Mouse (Mus musculus) hindbrain, embryonic 13.5 days (tissue): ENCODE data around the gene Krt8. TPM values are rescaled to one million over a fixed set of nuclear protein-coding genes. Genes with fewer than 3 reads are reported as not detected.
A peak's percentile ranks its signal among the peaks of the same experiment; 100 is the strongest.
"Not testable (repeated sequence)": the region's sequence is repeated elsewhere in the genome, so short reads cannot be mapped to it uniquely, and the experiment has no call there.

Experiments used
- ATAC-seq: fragments of 200-750 bp; cut with Nextera tagmentation; 2 replicates; pipeline ENCODE4 v1.8.0; 2017; ENCODE audit warnings: moderate TSS enrichment; ENCODE audit not compliant: low FRiP score
- H3K27ac ChIP-seq: fragments of 300-500 bp; sonication (generic); 2 replicates; pipeline ENCODE4 v1.5.1; 2015; ENCODE audit warnings: inconsistent platforms, mild to moderate bottlenecking, moderate library complexity
- H3K27me3 ChIP-seq: fragments of 300-500 bp; sonication (generic); 2 replicates; pipeline ENCODE4 v1.6.1; 2015; ENCODE audit warnings: mild to moderate bottlenecking, inconsistent platforms
- H3K36me3 ChIP-seq: fragments of 300-500 bp; sonication (generic); 2 replicates; pipeline ENCODE4 v1.6.1; 2015; ENCODE audit warnings: mild to moderate bottlenecking, inconsistent platforms
- H3K4me1 ChIP-seq: fragments of 300-500 bp; sonication (generic); replicated peaks from 2 replicates; pipeline ENCODE4 v1.6.1; 2015; ENCODE audit warnings: inconsistent platforms
- H3K4me2 ChIP-seq: fragments of 300-500 bp; sonication (generic); 2 replicates; pipeline ENCODE4 v1.6.1; 2015; ENCODE audit warnings: inconsistent platforms, mild to moderate bottlenecking, moderate library complexity
- H3K4me3 ChIP-seq: fragments of 300-500 bp; sonication (generic); 2 replicates; pipeline ENCODE4 v1.5.1; 2015; ENCODE audit warnings: mild to moderate bottlenecking, inconsistent platforms
- H3K9ac ChIP-seq: fragments of 300-500 bp; sonication (generic); 2 replicates; pipeline ENCODE4 v1.6.1; 2015; ENCODE audit warnings: mild to moderate bottlenecking, inconsistent platforms
- H3K9me3 ChIP-seq: fragments of 300-500 bp; sonication (generic); 2 replicates; pipeline ENCODE4 v1.6.1; 2016; ENCODE audit warnings: inconsistent platforms
- WGBS: fragments of 180-500 bp; shearing (Covaris S2); methylation state at CpG from one replicate; pipeline ENCODE4 v1.1.7; 2015; 5-methylcytosine and 5-hydroxymethylcytosine counted together
- polyA plus RNA-seq: library from polyadenylated mRNA; unstranded; fragments of >200 nt; fragmentation: Nextera tagmentation; extraction: Ambion mirVana; gene quantifications from 2 replicates; pipeline ENCODE4 v1.2.1, GENCODE M21; 2015

Krt8 gene
- polyA plus RNA-seq, 1 experiment from 2014 or later: 6.2 TPM

GRCm38 (mm10) chr15:102003516-102003915 is 766 bp downstream of the Krt8 start:
- Histone ChIP-seq H3K4me1 (peaks cover 41% of the 10 kb centered on the region), H3K4me3 (peak overlapping the region; percentile 23), H3K27ac (no peak overlapping the region), H3K27me3 (peaks cover 72% of the 10 kb centered on the region), H3K4me2 (peak overlapping the region; percentile 49), H3K36me3 (no peaks in the 10 kb centered on the region), H3K9me3 (no peaks in the 10 kb centered on the region), H3K9ac (no peak overlapping the region)
- ATAC-seq: no peak
- 8% methylated on average over 12 of the region's 12 CpGs for WGBS

GRCm38 (mm10) chr15:102002646-102003488 is 1.4 kb downstream of the Krt8 start:
- H3K4me2 ChIP-seq: peak overlapping the region; percentile 49
- H3K4me3 ChIP-seq: peak overlapping the region; percentile 23
- ATAC-seq: peak; percentile 38; the same call in 1 of the 2 replicates
- no peaks in the 10 kb centered on the region for H3K9me3 ChIP-seq
- peak overlapping the region; percentile 24; the same call in 1 of the 2 replicates for H3K9ac ChIP-seq
- H3K27ac ChIP-seq: no peak overlapping the region
- no peaks in the 10 kb centered on the region for H3K36me3 ChIP-seq
- H3K27me3 ChIP-seq: peaks cover 78% of the 10 kb centered on the region
- peaks cover 35% of the 10 kb centered on the region for H3K4me1 ChIP-seq
- WGBS: 3% methylated on average over 34 of the region's 34 CpGs

DNA sequence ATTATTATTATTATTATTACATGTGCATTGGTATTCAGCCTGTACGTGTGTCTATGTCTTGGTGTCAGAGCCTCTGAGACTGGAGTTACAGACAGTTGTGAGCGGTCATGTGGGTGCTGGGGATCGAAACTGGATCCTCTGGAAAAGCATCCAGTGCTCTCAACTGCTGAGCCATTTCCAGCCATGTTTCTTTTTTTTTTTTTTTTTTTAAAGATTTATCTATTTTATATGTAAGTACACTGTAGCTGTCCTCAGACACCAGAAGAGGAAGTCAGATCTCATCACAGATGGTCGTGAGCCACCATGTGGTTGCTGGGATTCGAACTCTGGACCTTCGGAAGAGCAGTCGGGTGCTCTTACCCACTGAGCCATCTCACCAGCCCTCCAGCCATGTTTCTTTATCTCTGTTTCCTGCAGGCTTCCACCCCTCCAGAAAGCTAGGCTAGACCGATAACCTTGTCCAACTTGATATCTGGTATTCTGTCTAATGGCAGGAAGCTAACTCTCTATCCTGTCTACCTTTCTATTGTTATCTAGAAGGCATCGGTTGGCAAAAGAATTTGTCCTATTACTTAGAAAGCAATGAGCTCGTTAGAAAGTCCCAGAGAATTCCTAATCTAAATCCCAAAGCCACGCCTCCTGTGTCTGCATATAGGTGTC is 4.5 kb downstream of the Krt8 start:
- H3K9me3 ChIP-seq: no peaks in the 10 kb centered on the region
- no peak overlapping the region for H3K4me3 ChIP-seq
- H3K9ac ChIP-seq: no peak overlapping the region
- peaks cover 10% of the 10 kb centered on the region for H3K4me1 ChIP-seq
- 87% methylated on average over 11 of the region's 11 CpGs for WGBS
- H3K27me3 ChIP-seq: peaks cover 65% of the 10 kb centered on the region
- no peak overlapping the region for H3K4me2 ChIP-seq
- no peaks in the 10 kb centered on the region for H3K36me3 ChIP-seq
- no peak for ATAC-seq
- no peak overlapping the region for H3K27ac ChIP-seq

DNA sequence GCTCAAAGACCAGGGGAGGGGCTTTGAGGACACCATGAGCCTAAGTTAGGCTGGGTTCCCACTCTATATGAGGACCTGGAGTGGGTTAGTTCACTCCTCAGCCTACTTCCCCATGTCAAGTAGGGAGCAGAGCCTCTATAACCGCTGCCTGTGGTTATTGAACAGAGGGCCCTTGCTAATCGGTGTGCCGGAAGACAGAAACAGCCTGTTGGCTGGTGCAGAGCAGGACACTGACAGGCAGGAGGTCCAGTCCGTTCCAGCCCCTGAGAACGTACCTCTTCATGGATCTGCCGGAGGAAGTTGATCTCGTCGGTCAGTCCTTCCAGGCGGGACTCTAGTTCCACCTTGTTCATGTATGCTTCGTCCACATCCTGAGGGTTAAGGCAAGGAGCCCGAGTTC is 5.1 kb downstream of the Krt8 start:
- Histone ChIP-seq H3K27me3 (peaks cover 62% of the 10 kb centered on the region), H3K4me3 (no peak overlapping the region), H3K9ac (no peak overlapping the region), H3K4me1 (peaks cover 10% of the 10 kb centered on the region), H3K4me2 (no peak overlapping the region), H3K9me3 (no peaks in the 10 kb centered on the region), H3K27ac (no peak overlapping the region), H3K36me3 (no peaks in the 10 kb centered on the region)
- 90% methylated on average over 11 of the region's 11 CpGs for WGBS
- ATAC-seq: no peak

DNA sequence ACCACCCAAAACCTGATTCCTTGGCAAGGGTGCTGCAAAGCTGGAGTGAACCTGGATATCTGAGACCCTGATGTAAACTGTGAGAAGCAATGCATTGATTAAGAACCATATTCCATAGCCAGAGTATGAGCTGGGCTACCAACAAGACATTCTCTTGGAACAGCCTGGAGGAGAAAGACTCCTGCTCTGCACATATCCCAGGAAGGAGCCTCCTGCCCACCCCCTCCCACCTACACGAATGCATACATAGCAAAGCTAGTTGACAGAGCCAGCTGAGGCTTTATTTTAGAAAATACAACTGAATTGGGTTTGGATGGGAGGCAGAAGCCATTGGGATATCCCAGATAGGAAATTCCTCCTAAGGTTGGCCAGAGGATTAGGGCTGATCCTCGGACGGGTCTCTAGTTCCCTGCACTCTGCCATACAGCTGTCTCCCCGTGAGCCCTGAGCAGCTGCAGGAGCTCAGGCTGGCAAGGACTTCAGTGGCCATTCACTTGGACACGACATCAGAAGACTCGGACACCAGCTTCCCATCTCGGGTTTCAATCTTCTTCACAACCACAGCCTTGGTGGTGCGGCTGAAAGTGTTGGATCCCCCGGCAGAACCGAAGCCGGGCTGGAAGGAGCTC is 7.7 kb downstream of the Krt8 start:
- not testable (repeated sequence) for H3K4me2 ChIP-seq, H3K27ac ChIP-seq, H3K36me3 ChIP-seq, H3K9me3 ChIP-seq, H3K4me3 ChIP-seq, H3K9ac ChIP-seq, ATAC-seq, H3K4me1 ChIP-seq
- H3K27me3 ChIP-seq: peaks cover 50% of the 10 kb centered on the region
- WGBS: 92% methylated on average over 11 of the region's 11 CpGs

DNA sequence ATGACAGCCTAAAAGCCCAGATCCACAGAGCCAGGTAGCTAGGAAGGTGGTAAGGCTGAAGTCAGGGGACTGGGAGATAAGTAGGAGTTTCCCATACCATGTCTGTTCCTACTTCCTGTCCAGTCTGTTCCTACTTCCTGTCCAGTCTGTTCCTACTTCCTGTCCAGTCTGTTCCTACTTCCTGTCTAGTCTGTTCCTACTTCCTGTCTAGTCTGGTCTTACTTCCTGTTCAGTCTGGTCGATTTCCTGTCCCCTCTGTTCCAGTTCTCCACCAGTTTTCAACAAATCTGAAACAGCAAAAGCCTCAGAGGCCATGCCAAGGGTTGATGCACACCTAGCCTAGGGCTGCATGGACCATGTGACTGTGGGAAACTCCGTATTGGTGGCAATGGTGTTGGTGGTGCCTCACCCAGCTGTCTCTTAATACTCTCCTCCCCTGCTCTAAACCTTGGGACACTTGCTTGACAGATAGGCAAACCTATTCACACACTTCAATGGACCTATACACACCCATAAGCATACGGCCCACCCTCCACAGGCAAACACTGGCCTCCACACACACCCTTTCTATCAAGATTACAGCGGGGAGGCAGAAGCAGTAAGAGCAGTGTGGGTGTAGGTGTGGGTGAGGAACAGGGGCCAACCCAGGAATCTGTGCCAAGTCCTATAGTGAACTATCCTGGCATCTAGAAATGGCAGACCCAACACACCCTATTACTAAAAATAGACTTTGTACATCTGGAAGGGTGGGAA is 8.6 kb downstream of the Krt8 start:
- Histone ChIP-seq H3K4me3 (no peak overlapping the region), H3K27ac (no peak overlapping the region), H3K9ac (no peak overlapping the region), H3K4me2 (no peak overlapping the region), H3K27me3 (peaks cover 50% of the 10 kb centered on the region), H3K4me1 (no peaks in the 10 kb centered on the region), H3K9me3 (no peaks in the 10 kb centered on the region), H3K36me3 (no peaks in the 10 kb centered on the region)
- no peak for ATAC-seq
- WGBS: 86% methylated on average over 4 of the region's 4 CpGs

DNA sequence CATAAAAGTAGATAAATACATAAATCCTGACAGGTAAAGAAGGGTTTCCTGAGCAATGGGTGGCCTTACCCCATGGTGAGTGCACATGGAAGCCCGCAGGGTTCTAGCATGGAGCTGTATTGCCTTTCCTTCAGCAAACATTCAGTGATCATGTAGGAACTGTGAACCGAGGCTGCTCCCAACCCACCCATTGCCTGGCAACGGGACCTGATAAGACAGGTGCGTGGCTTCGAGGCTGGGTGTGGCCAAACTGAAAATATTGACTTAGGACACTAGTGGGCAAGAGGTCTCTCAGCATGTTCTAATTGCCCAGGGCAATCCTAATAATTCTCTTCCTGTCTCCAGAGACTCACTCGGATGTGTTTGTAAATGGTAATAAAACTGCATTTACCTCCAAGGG is 9.9 kb downstream of the Krt8 start:
- Histone ChIP-seq H3K4me3 (no peak overlapping the region), H3K9me3 (no peaks in the 10 kb centered on the region), H3K36me3 (no peaks in the 10 kb centered on the region), H3K27ac (no peak overlapping the region), H3K27me3 (peaks cover 44% of the 10 kb centered on the region), H3K9ac (no peak overlapping the region), H3K4me1 (no peaks in the 10 kb centered on the region), H3K4me2 (no peak overlapping the region)
- WGBS: 94% methylated on average over 6 of the region's 6 CpGs
- no peak for ATAC-seq

DNA sequence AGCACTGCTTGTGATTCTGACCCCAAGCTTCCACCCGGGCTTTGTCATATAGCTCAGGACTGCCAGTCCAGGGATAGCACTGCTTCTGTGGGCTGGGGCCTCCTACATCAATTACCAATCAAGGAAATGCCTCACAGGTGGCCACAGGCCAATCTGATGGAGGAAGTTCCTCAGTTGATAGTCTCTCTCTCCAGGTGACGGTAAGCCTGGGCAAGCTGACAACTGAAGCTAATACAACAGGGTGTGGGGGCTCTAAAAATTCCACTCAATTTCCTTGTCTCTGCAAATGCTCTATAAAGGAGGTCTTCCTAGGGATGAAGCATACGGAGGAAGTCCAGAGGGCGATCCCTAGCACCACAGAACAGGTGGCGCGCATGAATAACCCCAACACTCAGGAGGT is 13.3 kb downstream of the Krt8 start:
- H3K9ac ChIP-seq: no peak overlapping the region
- WGBS: 90% methylated on average over 6 of the region's 6 CpGs
- H3K4me3 ChIP-seq: no peak overlapping the region
- no peaks in the 10 kb centered on the region for H3K9me3 ChIP-seq
- no peak overlapping the region for H3K4me2 ChIP-seq
- no peak for ATAC-seq
- no peaks in the 10 kb centered on the region for H3K36me3 ChIP-seq
- peaks cover 3% of the 10 kb centered on the region; the same call in 1 of the 2 replicates for H3K4me1 ChIP-seq
- peaks cover 34% of the 10 kb centered on the region for H3K27me3 ChIP-seq
- H3K27ac ChIP-seq: no peak overlapping the region

- peaks cover 30% of the 10 kb centered on the region for H3K27me3 ChIP-seq
- no peaks in the 10 kb centered on the region for H3K9me3 ChIP-seq
- H3K36me3 ChIP-seq: no peaks in the 10 kb centered on the region
- no peak overlapping the region for H3K4me3 ChIP-seq
- no peak overlapping the region for H3K27ac ChIP-seq
- no peak overlapping the region for H3K4me2 ChIP-seq
- no peak for ATAC-seq
- WGBS: 65% methylated on average over 8 of the region's 8 CpGs
- peaks cover 6% of the 10 kb centered on the region; the same call in 1 of the 2 replicates for H3K4me1 ChIP-seq
- no peak overlapping the region for H3K9ac ChIP-seq
Observed at GRCm38 (mm10) chr15:101988714-101989113, 15.6 kb downstream of the Krt8 start.

DNA sequence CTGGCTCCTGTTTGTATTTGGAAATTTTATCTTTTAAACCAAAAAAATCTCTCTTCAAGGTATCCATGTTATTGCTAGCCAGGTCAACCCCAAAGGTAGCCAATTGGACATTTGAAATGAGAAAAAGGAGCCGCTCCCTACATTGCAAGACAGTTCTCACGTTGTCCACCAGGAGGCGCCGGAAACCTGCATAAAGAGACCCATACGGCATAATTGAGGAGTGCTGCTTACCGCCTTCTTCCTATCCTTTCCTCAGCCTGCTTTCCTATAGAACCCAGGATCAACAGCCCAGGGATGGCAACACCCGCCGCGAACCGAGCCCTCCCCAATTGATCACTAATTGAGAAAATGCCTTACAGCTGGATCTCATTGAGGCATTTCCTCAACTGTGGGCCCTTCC is 16.2 kb downstream of the Krt8 start:
- under 1% methylated on average over 10 of the region's 10 CpGs for WGBS
- Histone ChIP-seq H3K9ac (no peak overlapping the region), H3K27me3 (peaks cover 30% of the 10 kb centered on the region), H3K4me1 (peaks cover 8% of the 10 kb centered on the region; the same call in 1 of the 2 replicates), H3K27ac (no peak overlapping the region), H3K9me3 (no peaks in the 10 kb centered on the region), H3K4me3 (no peak overlapping the region), H3K36me3 (no peaks in the 10 kb centered on the region), H3K4me2 (no peak overlapping the region)
- ATAC-seq: no peak

DNA sequence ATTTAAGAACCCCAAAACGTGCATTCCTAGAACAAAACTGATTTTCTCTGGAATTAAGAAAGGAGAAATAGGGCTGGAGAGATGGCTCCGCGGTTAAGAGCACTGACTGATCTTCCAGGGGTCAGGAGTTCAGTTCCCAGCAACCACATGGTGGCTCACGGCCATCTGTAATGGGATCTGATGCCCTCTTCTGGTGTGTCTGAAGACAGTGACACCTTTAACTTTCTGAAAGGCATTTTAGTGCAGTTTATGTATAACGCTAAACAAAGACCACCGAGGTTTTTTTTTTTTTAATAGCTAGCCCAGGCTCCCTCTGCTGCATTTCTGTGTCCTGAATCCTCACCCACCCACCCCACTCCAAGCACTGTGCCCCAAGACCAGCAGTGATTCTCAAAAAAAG is 19.5 kb downstream of the Krt8 start:
- Histone ChIP-seq H3K9ac (0 out of 2 replicates have a peak overlapping the region, but pooled peaks have one; percentile 49), H3K9me3 (no peaks in the 10 kb centered on the region), H3K4me3 (no peak overlapping the region), H3K4me2 (peak overlapping the region; percentile 50; the same call in 1 of the 2 replicates), H3K27me3 (peaks cover 9% of the 10 kb centered on the region), H3K27ac (no peak overlapping the region), H3K36me3 (no peaks in the 10 kb centered on the region), H3K4me1 (peaks cover 8% of the 10 kb centered on the region; the same call in 1 of the 2 replicates)
- ATAC-seq: no peak
- WGBS: 22% methylated on average over 6 of the region's 6 CpGs
